Mouse (Mus musculus): ENCODE data around the gene Armh3.

GRCm38 (mm10) chr19:45821832-45822231 is 176.5 kb downstream of the Armh3 start:
- TF ChIP-seq POLR2A (IDR thresholded peaks at IDR 0.05; ENCODE audit: control insufficient read depth, extremely low read depth, insufficient read depth, low read length, poor library complexity) (no peak), CTCF (IDR thresholded peaks at IDR 0.05; ENCODE audit: borderline replicate concordance, control insufficient read depth, extremely low read depth, insufficient read depth, low read length, poor library complexity) (no peak)

Data from thymus, adult 2 months (tissue).